Mouse (Mus musculus) hindbrain, embryonic 15.5 days (tissue): Measurements from ENCODE around the gene Ldah. TPM values are rescaled to one million over a fixed set of nuclear protein-coding genes. Genes with fewer than 3 reads are reported as not detected.

Experiments used
- ATAC-seq: fragments of 200-750 bp; cut with Nextera tagmentation; 2 replicates; pipeline ENCODE4 v1.8.0; 2017; ENCODE audit warnings: low read depth, moderate number of reproducible peaks, moderate TSS enrichment; ENCODE audit not compliant: low FRiP score
- H3K27ac ChIP-seq: fragments of 300-500 bp; sonication (generic); replicated peaks from 2 replicates; pipeline ENCODE4 v1.5.1; 2015; ENCODE audit warnings: mild to moderate bottlenecking, inconsistent platforms
- H3K27me3 ChIP-seq: fragments of 300-500 bp; sonication (generic); 2 replicates; pipeline ENCODE4 v1.6.1; 2015; ENCODE audit warnings: control low read depth, inconsistent platforms
- H3K36me3 ChIP-seq: fragments of 300-500 bp; sonication (generic); 2 replicates; pipeline ENCODE4 v1.6.1; 2015; ENCODE audit warnings: control low read depth, inconsistent platforms
- H3K4me1 ChIP-seq: fragments of 300-500 bp; sonication (generic); replicated peaks from 2 replicates; pipeline ENCODE4 v1.6.1; 2015; ENCODE audit warnings: control low read depth, inconsistent platforms
- H3K4me2 ChIP-seq: fragments of 300-500 bp; sonication (generic); 2 replicates; pipeline ENCODE4 v1.6.1; 2015; ENCODE audit warnings: moderate library complexity, mild to moderate bottlenecking, inconsistent platforms
- H3K4me3 ChIP-seq: fragments of 300-500 bp; sonication (generic); 2 replicates; pipeline ENCODE4 v1.5.1; 2015; ENCODE audit warnings: mild to moderate bottlenecking, inconsistent platforms
- H3K9ac ChIP-seq: fragments of 300-500 bp; sonication (generic); 2 replicates; pipeline ENCODE4 v1.6.1; 2015; ENCODE audit warnings: inconsistent platforms
- H3K9me3 ChIP-seq: fragments of 300-500 bp; sonication (generic); 2 replicates; pipeline ENCODE4 v1.6.1; 2016; ENCODE audit warnings: control low read depth, inconsistent platforms
- WGBS: fragments of 180-500 bp; shearing (Covaris S2); methylation state at CpG from one replicate; pipeline ENCODE4 v1.1.7; 2015; 5-methylcytosine and 5-hydroxymethylcytosine counted together
- polyA plus RNA-seq: library from polyadenylated mRNA; unstranded; fragments of >200 nt; fragmentation: Nextera tagmentation; extraction: Ambion mirVana; gene quantifications from 2 replicates; pipeline ENCODE4 v1.2.1, GENCODE M21; 2015

Gene Ldah
- polyA plus RNA-seq, 1 experiment from 2014 or later, result 67.0 TPM

DNA sequence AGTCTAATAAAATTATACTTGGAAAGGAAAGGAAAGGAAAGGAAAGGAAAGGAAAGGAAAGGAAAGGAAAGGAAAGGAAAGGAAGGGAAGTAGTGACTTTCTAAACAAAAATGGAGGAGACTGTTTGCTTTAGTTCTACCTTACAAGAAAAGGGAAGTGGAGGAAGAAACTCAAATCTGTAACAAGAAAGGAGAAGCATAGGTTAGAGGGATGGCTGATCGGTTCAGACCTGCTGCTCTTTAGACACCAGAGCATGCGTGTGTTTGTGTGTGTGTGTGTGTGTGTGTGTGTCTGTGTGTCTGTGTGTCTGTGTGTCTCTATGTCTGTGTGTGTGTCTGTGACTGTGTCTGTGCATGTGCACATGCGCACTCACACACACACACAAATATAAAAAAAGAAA is 23.2 kb downstream of the Ldah start:
- no peaks in the 10 kb centered on the region for H3K9me3 ChIP-seq
- H3K4me1 ChIP-seq, result no peaks in the 10 kb centered on the region
- no peak for ATAC-seq
- H3K27ac ChIP-seq, result no peak overlapping the region
- 92% methylated on average over 3 of the region's 3 CpGs for WGBS
- no peak overlapping the region for H3K9ac ChIP-seq
- H3K4me3 ChIP-seq, result no peak overlapping the region
- H3K36me3 ChIP-seq, result peaks cover 5% of the 10 kb centered on the region
- no peaks in the 10 kb centered on the region for H3K27me3 ChIP-seq
- no peak overlapping the region for H3K4me2 ChIP-seq

- H3K4me2 ChIP-seq, result no peak overlapping the region
- peaks cover 5% of the 10 kb centered on the region for H3K36me3 ChIP-seq
- H3K9ac ChIP-seq, result no peak overlapping the region
- ATAC-seq, result no peak
- no peaks in the 10 kb centered on the region for H3K9me3 ChIP-seq
- 82% methylated on average over 3 of the region's 3 CpGs for WGBS
- no peak overlapping the region for H3K27ac ChIP-seq
- no peaks in the 10 kb centered on the region for H3K27me3 ChIP-seq
- no peak overlapping the region for H3K4me3 ChIP-seq
- no peaks in the 10 kb centered on the region for H3K4me1 ChIP-seq
Measured at GRCm38 (mm10) chr12:8232679-8233078, 24.8 kb downstream of the Ldah start.

GRCm38 (mm10) chr12:8242181-8242580 is 34.3 kb downstream of the Ldah start:
- Histone ChIP-seq H3K4me3 (no peak overlapping the region), H3K9me3 (no peaks in the 10 kb centered on the region), H3K36me3 (0 out of 2 replicates have a peak, but pooled peaks cover 3% of the 10 kb centered on the region), H3K9ac (no peak overlapping the region), H3K4me1 (no peaks in the 10 kb centered on the region), H3K27me3 (no peaks in the 10 kb centered on the region), H3K27ac (no peak overlapping the region), H3K4me2 (no peak overlapping the region)
- no peak for ATAC-seq
- 81% methylated on average over 3 of the region's 3 CpGs for WGBS

DNA sequence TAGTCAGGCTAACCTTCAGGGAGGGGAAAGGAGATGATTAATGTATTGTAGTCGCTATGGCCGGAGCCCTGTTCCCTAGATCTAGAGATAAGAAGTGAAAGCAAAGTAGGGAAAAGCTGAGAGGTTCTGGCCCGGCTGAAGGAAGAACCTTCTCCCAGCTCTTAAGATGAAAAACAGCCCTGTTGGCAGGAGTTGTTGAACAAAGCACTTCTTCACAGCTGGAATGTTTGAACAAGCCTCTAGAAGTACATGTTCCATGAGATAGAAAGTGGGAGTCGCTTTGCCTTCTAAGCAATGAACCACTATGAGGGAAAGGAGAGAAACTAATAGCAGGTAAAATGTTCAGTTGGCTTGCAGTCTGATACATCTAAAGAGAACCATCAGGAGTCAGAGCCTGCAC is 36.8 kb downstream of the Ldah start:
- Histone ChIP-seq H3K36me3 (no peaks in the 10 kb centered on the region), H3K27me3 (no peaks in the 10 kb centered on the region), H3K4me1 (no peaks in the 10 kb centered on the region), H3K9me3 (no peaks in the 10 kb centered on the region), H3K9ac (no peak overlapping the region), H3K4me2 (no peak overlapping the region), H3K27ac (no peak overlapping the region), H3K4me3 (no peak overlapping the region)
- no peak for ATAC-seq
- WGBS, result 82% methylated on average over 4 of the region's 4 CpGs

DNA sequence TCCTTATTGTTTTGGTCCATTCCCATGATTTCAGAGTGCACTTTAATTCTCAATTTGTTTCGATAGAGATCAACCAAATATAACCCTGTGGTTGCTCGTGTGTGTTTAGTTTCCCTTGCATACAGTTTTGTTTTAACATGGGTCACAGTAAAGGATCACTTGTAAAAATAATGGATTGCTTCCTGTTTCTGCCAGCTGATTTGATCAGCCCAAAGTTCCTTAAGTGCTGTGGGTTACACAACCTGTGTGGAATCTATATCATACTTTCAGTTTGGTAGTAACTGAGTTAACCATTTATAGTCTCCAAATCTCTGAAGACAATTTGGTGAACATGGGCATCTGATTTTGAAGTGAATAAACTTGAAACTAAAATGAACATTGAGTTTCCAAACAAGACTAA is 52.4 kb downstream of the Ldah start:
- Histone ChIP-seq H3K9ac (no peak overlapping the region), H3K4me1 (peaks cover 3% of the 10 kb centered on the region; the same call in 1 of the 2 replicates), H3K27me3 (no peaks in the 10 kb centered on the region), H3K4me2 (no peak overlapping the region), H3K4me3 (no peak overlapping the region), H3K9me3 (no peaks in the 10 kb centered on the region), H3K27ac (no peak overlapping the region), H3K36me3 (no peaks in the 10 kb centered on the region)
- 89% methylated on average over 2 of the region's 2 CpGs for WGBS
- no peak for ATAC-seq

DNA sequence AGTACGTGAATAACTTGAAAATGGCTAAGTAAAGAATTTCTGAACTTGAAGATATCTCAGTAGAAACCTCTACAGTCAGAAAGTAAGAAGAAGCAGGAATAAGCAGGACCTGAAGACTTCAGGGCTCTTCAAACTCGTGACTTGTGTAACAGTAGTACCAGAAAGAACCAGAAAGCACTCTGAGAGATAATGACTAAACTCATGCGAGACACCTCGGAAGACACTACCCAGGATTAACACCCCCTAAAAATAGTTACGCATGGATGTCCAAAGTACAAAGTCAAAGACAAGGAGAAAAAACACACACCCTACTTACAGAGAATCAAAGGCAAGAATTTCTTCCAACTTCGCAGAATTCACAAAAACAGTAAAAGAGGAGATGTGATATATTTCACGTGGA is 58.4 kb downstream of the Ldah start:
- Histone ChIP-seq H3K9me3 (no peaks in the 10 kb centered on the region; the same call in 1 of the 2 replicates), H3K27ac (no peak overlapping the region), H3K9ac (no peak overlapping the region), H3K4me2 (no peak overlapping the region), H3K4me1 (peaks cover 3% of the 10 kb centered on the region; the same call in 1 of the 2 replicates), H3K36me3 (no peaks in the 10 kb centered on the region), H3K27me3 (no peaks in the 10 kb centered on the region), H3K4me3 (no peak overlapping the region)
- no peak for ATAC-seq
- WGBS, result 95% methylated on average over 7 of the region's 7 CpGs

- H3K4me3 ChIP-seq, result no peak overlapping the region
- H3K9ac ChIP-seq, result no peak overlapping the region
- H3K27ac ChIP-seq, result no peak overlapping the region
- no peak for ATAC-seq
- no peak overlapping the region for H3K4me2 ChIP-seq
- H3K4me1 ChIP-seq, result no peaks in the 10 kb centered on the region
- WGBS, result 96% methylated on average over 11 of the region's 11 CpGs
- no peaks in the 10 kb centered on the region for H3K36me3 ChIP-seq
- no peaks in the 10 kb centered on the region for H3K27me3 ChIP-seq
- no peaks in the 10 kb centered on the region; the same call in 1 of the 2 replicates for H3K9me3 ChIP-seq
Measured at GRCm38 (mm10) chr12:8269627-8270026, 61.7 kb downstream of the Ldah start.

- no peak overlapping the region for H3K27ac ChIP-seq
- no peaks in the 10 kb centered on the region; the same call in 1 of the 2 replicates for H3K9me3 ChIP-seq
- H3K27me3 ChIP-seq, result no peaks in the 10 kb centered on the region
- H3K4me2 ChIP-seq, result no peak overlapping the region
- 99% methylated on average over 2 of the region's 2 CpGs for WGBS
- no peak overlapping the region for H3K9ac ChIP-seq
- H3K36me3 ChIP-seq, result no peaks in the 10 kb centered on the region
- no peak overlapping the region for H3K4me3 ChIP-seq
- no peaks in the 10 kb centered on the region for H3K4me1 ChIP-seq
- no peak for ATAC-seq
Measured at GRCm38 (mm10) chr12:8271405-8271804, 63.5 kb downstream of the Ldah start.

DNA sequence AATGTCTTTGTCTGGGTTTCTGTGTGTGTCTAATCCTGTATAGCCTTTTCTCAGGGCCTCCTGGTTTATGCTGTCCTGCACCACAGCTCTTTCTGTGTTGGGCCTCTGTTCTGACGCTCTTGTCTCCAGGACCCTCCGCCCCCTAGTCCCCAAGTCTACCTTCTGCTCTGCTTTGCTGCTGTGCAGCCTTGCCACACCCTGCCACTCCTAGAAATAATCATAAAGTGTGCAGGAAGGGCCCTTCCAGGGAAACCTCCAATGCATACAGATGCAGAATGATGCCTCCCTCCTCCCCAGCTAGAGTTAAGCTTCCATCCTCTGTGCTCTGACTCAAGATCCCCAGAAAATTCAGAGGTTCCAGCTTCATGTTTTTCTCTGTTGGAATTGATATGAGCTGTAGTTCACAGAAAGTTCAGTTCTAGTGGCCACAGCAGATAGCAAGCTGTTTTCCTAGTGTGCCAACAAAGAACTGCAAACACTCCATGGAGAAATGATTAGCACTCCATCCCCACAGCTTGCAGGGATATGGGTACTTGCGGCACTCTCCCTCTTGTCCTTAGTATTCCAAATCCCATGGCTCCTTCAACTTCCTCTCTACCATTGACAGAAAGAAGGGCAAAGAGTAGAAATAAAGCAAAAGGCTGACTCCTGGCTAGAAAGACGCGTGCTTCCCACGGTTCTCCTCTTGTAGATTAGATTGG is 65.7 kb downstream of the Ldah start:
- no peaks in the 10 kb centered on the region for H3K36me3 ChIP-seq
- no peak overlapping the region for H3K9ac ChIP-seq
- no peak overlapping the region for H3K4me3 ChIP-seq
- WGBS, result 98% methylated on average over 6 of the region's 6 CpGs
- no peak overlapping the region for H3K27ac ChIP-seq
- no peaks in the 10 kb centered on the region for H3K9me3 ChIP-seq
- H3K4me1 ChIP-seq, result no peaks in the 10 kb centered on the region
- H3K4me2 ChIP-seq, result no peak overlapping the region
- no peaks in the 10 kb centered on the region for H3K27me3 ChIP-seq
- ATAC-seq, result no peak

- Histone ChIP-seq H3K9me3 (no peaks in the 10 kb centered on the region), H3K27ac (no peak overlapping the region), H3K4me3 (no peak overlapping the region), H3K9ac (no peak overlapping the region), H3K4me2 (no peak overlapping the region), H3K27me3 (no peaks in the 10 kb centered on the region), H3K4me1 (no peaks in the 10 kb centered on the region), H3K36me3 (no peaks in the 10 kb centered on the region)
- 85% methylated on average over 4 of the region's 4 CpGs for WGBS
- no peak for ATAC-seq
Measured at GRCm38 (mm10) chr12:8275424-8275823, 67.5 kb downstream of the Ldah start.

DNA sequence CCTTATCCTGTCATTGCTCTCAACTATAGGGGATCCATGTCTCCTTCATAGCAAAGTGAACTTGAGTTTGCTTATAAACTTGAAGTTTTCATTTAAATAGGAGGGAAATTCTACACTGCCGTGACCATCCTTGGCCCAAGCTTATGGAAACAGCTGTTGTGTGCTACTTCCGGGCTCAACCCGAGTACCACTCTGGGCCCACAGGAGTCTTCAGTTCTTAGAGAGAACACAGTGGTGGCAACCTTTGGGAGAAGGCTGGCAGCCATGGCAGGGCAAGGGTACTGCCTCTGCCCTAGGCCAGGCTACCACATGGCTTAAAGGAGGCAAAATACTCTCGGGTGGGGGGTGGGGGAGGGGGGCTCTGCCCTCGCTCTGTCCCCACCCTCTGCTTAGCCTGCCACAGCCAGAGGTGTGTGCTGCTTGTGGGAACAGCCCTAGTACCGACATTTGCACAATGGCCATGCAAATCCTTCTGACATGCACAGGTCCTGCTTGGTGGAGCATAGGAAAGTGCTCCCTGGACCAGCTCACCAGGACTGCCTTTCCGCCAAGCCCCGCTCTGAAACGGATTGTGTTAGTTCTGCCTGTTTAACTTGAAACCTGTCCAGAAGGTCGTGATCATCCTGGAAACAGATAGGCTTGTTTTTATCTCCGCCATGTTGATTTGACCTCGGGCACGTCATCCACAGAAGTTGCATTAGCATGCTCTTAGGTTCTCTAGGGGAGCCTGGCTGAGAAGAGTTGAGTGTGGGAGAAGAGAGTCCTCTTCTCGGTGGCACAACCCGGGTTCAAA is 73.5 kb downstream of the Ldah start:
- H3K4me3 ChIP-seq, result no peak overlapping the region
- 80% methylated on average over 15 of the region's 15 CpGs for WGBS
- no peaks in the 10 kb centered on the region for H3K9me3 ChIP-seq
- H3K4me1 ChIP-seq, result no peaks in the 10 kb centered on the region
- H3K36me3 ChIP-seq, result no peaks in the 10 kb centered on the region; the same call in 1 of the 2 replicates
- no peaks in the 10 kb centered on the region for H3K27me3 ChIP-seq
- H3K27ac ChIP-seq, result no peak overlapping the region
- no peak overlapping the region for H3K4me2 ChIP-seq
- ATAC-seq, result no peak
- H3K9ac ChIP-seq, result no peak overlapping the region

DNA sequence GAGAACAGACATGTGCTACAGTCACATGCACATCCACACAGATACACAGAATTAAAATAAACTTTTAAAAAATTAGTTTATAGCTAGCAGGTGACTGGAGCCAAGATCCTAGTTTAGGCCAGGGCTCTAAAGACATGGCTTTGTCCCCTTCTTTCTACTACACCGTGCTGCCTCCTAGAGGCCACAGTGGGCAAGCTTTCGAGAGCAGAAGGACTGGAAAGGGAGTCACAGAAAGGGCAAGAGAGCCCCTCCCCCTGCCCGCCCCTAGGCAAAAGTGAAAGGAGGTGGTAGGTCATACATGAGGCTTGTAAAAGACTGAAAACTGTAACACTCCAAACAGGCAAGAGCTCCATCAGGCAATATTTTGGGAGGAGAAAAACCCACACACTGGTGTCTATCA is 80.1 kb downstream of the Ldah start:
- Histone ChIP-seq H3K4me1 (peaks cover 14% of the 10 kb centered on the region), H3K9me3 (no peaks in the 10 kb centered on the region), H3K4me3 (no peak overlapping the region), H3K27ac (no peak overlapping the region), H3K36me3 (no peaks in the 10 kb centered on the region), H3K27me3 (no peaks in the 10 kb centered on the region), H3K4me2 (no peak overlapping the region), H3K9ac (no peak overlapping the region)
- no peak for ATAC-seq
- WGBS, result 71% methylated on average over 3 of the region's 3 CpGs
